Mouse (Mus musculus): ENCODE data around the gene Timm22.

GRCm38 (mm10) chr11:76360255-76360654 lies 46.5 kb upstream of the Timm22 start:
- no peak for TF ChIP-seq CTCF (IDR thresholded peaks at IDR 0.05; ENCODE audit: control insufficient read depth, insufficient read depth, insufficient read length)
- no peak for TF ChIP-seq MYOD1 (IDR thresholded peaks at IDR 0.05; ENCODE audit: control insufficient read depth, insufficient read length, low read depth)
- no peak for TF ChIP-seq CEBPB (IDR thresholded peaks at IDR 0.05; ENCODE audit: low read depth)
